Mouse (Mus musculus) stomach, embryonic 16.5 days (tissue): ENCODE measurements around the gene Cfap43. TPM values are rescaled to one million over a fixed set of nuclear protein-coding genes. Genes with fewer than 3 reads are reported as not detected.

Experiments used
- ATAC-seq: fragments of 200-750 bp; cut with Nextera tagmentation; 2 replicates; pipeline ENCODE4 v1.8.0; 2017; ENCODE audit warnings: moderate number of reproducible peaks, moderate TSS enrichment; ENCODE audit not compliant: insufficient read depth, low FRiP score
- H3K27ac ChIP-seq: fragments of 300-500 bp; sonication (generic); 2 replicates; pipeline ENCODE4 v1.5.1; 2014; ENCODE audit warnings: low read length
- H3K27me3 ChIP-seq: fragments of 300-500 bp; sonication (generic); 2 replicates; pipeline ENCODE4 v1.6.1; 2014; ENCODE audit warnings: low read length, control low read depth, mixed read lengths; ENCODE audit not compliant: control insufficient read depth, insufficient read depth
- H3K36me3 ChIP-seq: fragments of 300-500 bp; sonication (generic); 2 replicates; pipeline ENCODE4 v1.6.1; 2014; ENCODE audit warnings: low read length; ENCODE audit not compliant: control insufficient read depth, insufficient read depth
- H3K4me1 ChIP-seq: fragments of 300-500 bp; sonication (generic); 2 replicates; pipeline ENCODE4 v1.6.1; 2014; ENCODE audit warnings: low read length, control low read depth, mixed read lengths; ENCODE audit not compliant: control insufficient read depth, insufficient read depth
- H3K4me2 ChIP-seq: fragments of 300-500 bp; sonication (generic); 2 replicates; pipeline ENCODE4 v1.6.1; 2014; ENCODE audit warnings: low read depth, low read length, mixed read lengths
- H3K4me3 ChIP-seq: fragments of 300-500 bp; sonication (generic); replicated peaks from 2 replicates; pipeline ENCODE4 v1.5.1; 2014; ENCODE audit warnings: mild to moderate bottlenecking, low read length
- H3K9ac ChIP-seq: fragments of 300-500 bp; sonication (generic); 2 replicates; pipeline ENCODE4 v1.6.1; 2014; ENCODE audit warnings: low read length
- H3K9me3 ChIP-seq: fragments of 300-500 bp; sonication (generic); replicated peaks from 2 replicates; pipeline ENCODE4 v1.6.1; 2016; ENCODE audit warnings: low read length, control low read depth; ENCODE audit not compliant: control insufficient read depth
- WGBS: fragments of 180-500 bp; shearing (Covaris S2); extraction: QIAGEN DNeasy Blood & Tissue Kit; methylation state at CpG from one replicate; pipeline ENCODE4 v1.1.7; 2014; 5-methylcytosine and 5-hydroxymethylcytosine counted together
- polyA plus RNA-seq: library from polyadenylated mRNA; unstranded; fragments of >200 nt; fragmentation: Nextera tagmentation; extraction: Ambion mirVana; gene quantifications from 2 replicates; pipeline ENCODE4 v1.2.1, GENCODE M21; 2015

Cfap43 gene
- polyA plus RNA-seq, 1 experiment from 2014 or later = 1.1 TPM

DNA sequence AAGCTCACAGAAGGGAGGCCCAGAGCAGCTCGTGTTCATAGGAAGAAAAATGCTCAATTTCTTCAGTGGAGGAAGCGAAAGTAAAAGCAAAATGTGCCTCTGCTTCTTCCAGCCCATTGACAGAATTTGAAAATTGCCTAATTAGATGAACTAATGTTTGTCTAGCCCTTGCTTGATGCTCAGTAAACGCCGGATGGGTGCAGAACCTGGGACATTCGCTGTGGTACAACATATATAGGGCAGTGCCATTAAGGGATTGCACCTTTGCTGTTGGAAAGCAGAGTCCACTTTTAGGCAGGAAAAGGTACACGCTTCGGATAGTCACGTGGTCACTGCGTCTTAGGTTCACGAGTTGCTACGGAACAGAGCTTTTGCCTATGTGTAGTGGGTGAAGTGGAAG is 17.4 kb upstream of the Cfap43 start:
- 81% methylated on average over 11 of the region's 11 CpGs for WGBS
- Histone ChIP-seq H3K9ac (no peak overlapping the region), H3K9me3 (no peaks in the 10 kb centered on the region), H3K36me3 (no peaks in the 10 kb centered on the region), H3K4me1 (peaks cover 8% of the 10 kb centered on the region), H3K4me2 (no peak overlapping the region), H3K4me3 (no peak overlapping the region), H3K27ac (no peak overlapping the region), H3K27me3 (peaks cover 8% of the 10 kb centered on the region; the same call in 1 of the 2 replicates)
- no peak for ATAC-seq

DNA sequence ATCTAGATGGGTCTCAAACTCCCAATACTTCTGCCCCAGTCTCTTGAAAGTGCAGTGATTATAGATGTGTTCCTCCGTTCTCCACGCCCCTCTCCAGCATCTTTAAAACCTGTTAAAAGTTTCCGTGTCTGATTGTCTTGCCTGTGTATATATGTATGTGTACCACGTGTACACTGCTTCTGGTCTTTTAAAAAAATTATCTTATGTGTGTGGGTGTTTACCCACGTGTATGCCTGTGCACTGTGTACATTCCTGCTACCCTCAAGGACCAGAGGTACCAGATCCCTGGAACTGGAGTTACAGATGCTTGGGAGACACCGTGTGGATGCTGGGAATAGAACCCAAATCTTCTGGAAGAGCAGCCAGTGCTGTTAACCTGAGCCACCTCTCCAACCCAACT is 16.4 kb upstream of the Cfap43 start:
- no peak overlapping the region for H3K4me2 ChIP-seq
- H3K9ac ChIP-seq = no peak overlapping the region
- H3K9me3 ChIP-seq = no peaks in the 10 kb centered on the region
- no peaks in the 10 kb centered on the region for H3K36me3 ChIP-seq
- no peak overlapping the region for H3K4me3 ChIP-seq
- no peak for ATAC-seq
- H3K27me3 ChIP-seq = peaks cover 8% of the 10 kb centered on the region; the same call in 1 of the 2 replicates
- no peak overlapping the region for H3K27ac ChIP-seq
- H3K4me1 ChIP-seq = peaks cover 14% of the 10 kb centered on the region
- whole genome bisulfite sequencing = 74% methylated on average over 6 of the region's 6 CpGs

DNA sequence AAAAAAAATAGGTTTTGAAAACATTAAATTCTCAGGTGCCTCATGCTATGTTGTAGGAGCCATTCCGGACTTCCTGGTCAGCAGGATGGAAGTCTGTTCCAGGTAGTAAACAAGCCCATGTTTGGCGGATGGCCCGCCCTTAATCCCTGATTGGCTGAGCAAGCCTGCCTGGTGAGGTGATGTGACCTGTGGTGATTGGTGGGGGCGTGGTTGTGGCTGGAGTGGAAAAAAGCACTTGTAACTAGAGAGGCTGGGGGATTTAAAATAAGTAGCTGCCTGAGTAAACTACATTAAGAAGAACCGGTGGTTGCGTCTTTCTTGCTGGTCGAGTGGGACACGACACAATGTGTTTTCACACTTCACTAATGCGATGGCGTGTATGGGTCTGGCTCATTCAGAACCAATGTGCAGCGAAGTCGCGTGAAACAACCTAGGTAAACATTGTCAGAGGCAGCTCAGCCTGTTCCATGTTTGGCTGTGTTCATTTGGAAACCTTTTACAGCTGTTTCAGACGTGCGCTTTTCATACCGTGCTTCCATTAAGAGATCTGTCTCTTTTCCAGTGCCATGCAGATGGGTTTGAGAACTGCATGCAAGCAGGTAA is 15.7 kb upstream of the Cfap43 start:
- H3K4me3 ChIP-seq = 0 out of 2 replicates have a peak overlapping the region, but pooled peaks have one; percentile 8
- peak overlapping the region; percentile 23 for H3K27ac ChIP-seq
- peak overlapping the region; percentile 29; the same call in 1 of the 2 replicates for H3K4me2 ChIP-seq
- H3K9me3 ChIP-seq = no peaks in the 10 kb centered on the region
- H3K4me1 ChIP-seq = peaks cover 14% of the 10 kb centered on the region
- WGBS = 59% methylated on average over 16 of the region's 16 CpGs
- H3K36me3 ChIP-seq = no peaks in the 10 kb centered on the region
- peaks cover 8% of the 10 kb centered on the region; the same call in 1 of the 2 replicates for H3K27me3 ChIP-seq
- ATAC-seq = no peak
- peak overlapping the region; percentile 26; the same call in 1 of the 2 replicates for H3K9ac ChIP-seq

DNA sequence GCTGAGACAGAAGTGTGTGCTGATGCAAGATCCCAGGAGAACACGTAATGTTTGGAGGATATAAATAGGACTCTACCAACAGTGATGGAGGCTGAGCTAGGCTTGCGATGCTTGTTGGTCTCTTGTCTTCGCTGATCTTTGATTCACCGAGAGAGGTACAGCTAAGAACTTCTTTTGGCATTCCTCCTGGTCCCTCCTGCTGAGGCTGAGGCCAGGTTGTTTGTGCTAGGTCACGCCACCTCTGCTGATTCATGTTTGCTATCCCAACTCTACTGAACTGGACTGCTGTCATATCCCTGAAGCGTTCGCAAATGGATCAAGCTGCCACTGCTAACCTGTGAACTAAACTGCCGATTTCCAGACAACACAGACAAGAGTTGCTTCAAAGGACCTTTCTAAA is 15.1 kb upstream of the Cfap43 start:
- H3K27me3 ChIP-seq = peaks cover 8% of the 10 kb centered on the region; the same call in 1 of the 2 replicates
- no peaks in the 10 kb centered on the region for H3K36me3 ChIP-seq
- H3K27ac ChIP-seq = no peak overlapping the region
- no peak overlapping the region for H3K9ac ChIP-seq
- H3K4me3 ChIP-seq = no peak overlapping the region
- WGBS = 91% methylated on average over 8 of the region's 8 CpGs
- ATAC-seq = no peak
- H3K4me2 ChIP-seq = no peak overlapping the region
- H3K4me1 ChIP-seq = peaks cover 18% of the 10 kb centered on the region
- H3K9me3 ChIP-seq = no peaks in the 10 kb centered on the region

- ATAC-seq = peak; percentile 73; the same call in 1 of the 2 replicates
- WGBS = 38% methylated on average over 7 of the region's 7 CpGs
Observed at GRCm38 (mm10) chr19:47931982-47932638, 13.0 kb upstream of the Cfap43 start.

GRCm38 (mm10) chr19:47929043-47929442 is 10.0 kb upstream of the Cfap43 start:
- Histone ChIP-seq H3K4me3 (no peak overlapping the region), H3K27ac (peak overlapping the region; percentile 56; the same call in 1 of the 2 replicates), H3K36me3 (no peaks in the 10 kb centered on the region), H3K4me2 (no peak overlapping the region), H3K27me3 (no peaks in the 10 kb centered on the region), H3K9ac (0 out of 2 replicates have a peak overlapping the region, but pooled peaks have one; percentile 2), H3K4me1 (peaks cover 9% of the 10 kb centered on the region; the same call in 1 of the 2 replicates), H3K9me3 (no peaks in the 10 kb centered on the region)
- WGBS = 54% methylated on average over 4 of the region's 4 CpGs
- no peak for ATAC-seq

More at GRCm38 (mm10) chr19:47931982-47932638, 13.0 kb upstream of the Cfap43 start:
- Histone ChIP-seq H3K9ac (no peak overlapping the region), H3K4me2 (no peak overlapping the region), H3K9me3 (no peaks in the 10 kb centered on the region), H3K27ac (peak overlapping the region; percentile 31; the same call in 1 of the 2 replicates), H3K27me3 (no peaks in the 10 kb centered on the region), H3K4me1 (peaks cover 9% of the 10 kb centered on the region; the same call in 1 of the 2 replicates), H3K36me3 (no peaks in the 10 kb centered on the region), H3K4me3 (no peak overlapping the region)

GRCm38 (mm10) chr19:47927032-47927431 is 7.9 kb upstream of the Cfap43 start:
- Histone ChIP-seq H3K9ac (no peak overlapping the region), H3K36me3 (no peaks in the 10 kb centered on the region), H3K4me2 (no peak overlapping the region), H3K27me3 (no peaks in the 10 kb centered on the region), H3K27ac (no peak overlapping the region), H3K9me3 (no peaks in the 10 kb centered on the region), H3K4me3 (no peak overlapping the region), H3K4me1 (peaks cover 9% of the 10 kb centered on the region; the same call in 1 of the 2 replicates)
- no peak for ATAC-seq
- WGBS = 80% methylated on average over 2 of the region's 2 CpGs

DNA sequence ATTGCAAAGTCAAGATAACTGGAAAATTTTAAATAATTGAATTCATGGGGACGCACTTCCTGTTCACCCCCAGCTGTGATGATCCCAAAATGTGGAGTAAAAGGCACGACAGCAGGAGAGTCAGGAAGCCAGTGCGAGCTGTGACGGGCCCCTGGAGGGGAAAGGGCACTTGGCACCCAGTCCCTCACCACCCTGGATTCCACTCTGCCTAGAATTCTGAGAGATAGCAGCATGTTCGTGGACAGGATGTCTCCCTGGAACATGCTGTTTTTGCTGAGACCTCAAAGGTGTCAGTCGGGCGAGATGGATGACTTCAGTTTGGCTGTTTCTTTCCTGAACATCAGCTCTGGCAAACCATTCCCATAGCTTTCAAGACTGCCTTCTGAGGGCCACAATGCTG is 6.7 kb upstream of the Cfap43 start:
- no peaks in the 10 kb centered on the region for H3K9me3 ChIP-seq
- H3K27me3 ChIP-seq = no peaks in the 10 kb centered on the region
- H3K4me1 ChIP-seq = peaks cover 4% of the 10 kb centered on the region; the same call in 1 of the 2 replicates
- no peak overlapping the region for H3K9ac ChIP-seq
- H3K27ac ChIP-seq = no peak overlapping the region
- no peak overlapping the region for H3K4me2 ChIP-seq
- no peak for ATAC-seq
- H3K4me3 ChIP-seq = no peak overlapping the region
- WGBS = 73% methylated on average over 7 of the region's 7 CpGs
- H3K36me3 ChIP-seq = no peaks in the 10 kb centered on the region

GRCm38 (mm10) chr19:47919966-47920375 is 884 bp upstream of the Cfap43 start:
- no peaks in the 10 kb centered on the region for H3K36me3 ChIP-seq
- whole genome bisulfite sequencing = 2% methylated on average over 8 of the region's 8 CpGs
- peak overlapping the region; percentile 89 for H3K9ac ChIP-seq
- peak overlapping the region; percentile 98 for H3K27ac ChIP-seq
- no peaks in the 10 kb centered on the region for H3K9me3 ChIP-seq
- H3K4me2 ChIP-seq = peak overlapping the region; percentile 79
- peaks cover 29% of the 10 kb centered on the region for H3K4me1 ChIP-seq
- H3K4me3 ChIP-seq = peak overlapping the region; percentile 90
- peak; percentile 13; the same call in 1 of the 2 replicates for ATAC-seq
- no peaks in the 10 kb centered on the region for H3K27me3 ChIP-seq
